8 mouse cellular contexts compared by ENCODE assay signal in the genomic region with DNA sequence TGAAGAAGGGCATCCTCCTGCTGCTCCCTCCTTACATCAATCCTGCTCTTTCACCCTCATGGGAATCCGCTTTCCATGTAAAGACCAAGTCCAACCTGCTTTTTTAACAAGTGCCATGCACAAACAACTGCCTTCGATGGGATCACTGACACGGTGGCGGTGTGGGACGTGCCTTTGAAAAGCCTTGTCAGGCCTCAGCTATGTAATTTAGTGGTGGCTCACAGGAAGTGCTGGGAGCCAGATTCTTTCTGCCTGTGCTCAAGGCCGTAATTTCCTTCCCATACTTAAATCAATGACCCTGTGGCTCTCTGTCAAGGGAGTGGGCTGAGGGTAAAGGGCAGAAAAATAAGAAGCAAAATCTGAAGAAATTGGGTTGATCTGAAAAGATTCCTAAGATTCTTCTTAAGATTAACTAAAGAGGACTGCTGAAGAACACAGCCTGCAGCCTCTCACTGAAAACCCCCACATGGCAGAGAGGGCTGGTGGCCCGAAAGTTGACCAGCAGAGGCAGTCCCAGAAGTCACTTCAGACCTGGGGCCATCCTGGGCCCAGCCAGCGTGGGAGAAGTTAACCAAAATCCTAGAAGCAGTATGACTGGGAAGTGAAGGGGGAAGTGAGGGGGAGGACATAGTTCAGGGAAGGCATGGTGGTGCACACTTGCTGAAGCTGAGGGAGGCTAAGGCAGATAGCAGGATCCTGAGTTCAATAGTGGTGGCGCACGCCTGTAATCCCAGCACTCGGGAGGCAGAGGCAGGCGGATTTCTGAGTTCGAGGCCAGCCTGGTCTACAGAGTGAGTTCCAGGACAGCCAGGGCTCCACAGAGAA. TPM values are rescaled to one million over a fixed set of nuclear protein-coding genes. Genes with fewer than 3 reads are reported as not detected.
A peak's percentile ranks its signal among the peaks of the same experiment; 100 is the strongest.
DNase-seq lines count a peak whose midpoint lies in the region; ATAC-seq and TF ChIP-seq lines count a peak whose summit lies in the region.

No protein-coding gene starts in this region.

- no peak for TF ChIP-seq CTCF in layer of hippocampus, adult 2 months (conservative IDR thresholded peaks at IDR 0.05)

- whole genome bisulfite sequencing in heart, embryonic 16.5 days = 49% methylated on average over 13 of the region's 13 CpGs
- 51% methylated on average over 13 of the region's 13 CpGs for WGBS in liver, embryonic 15.5 days (ENCODE audit: insufficient replicate concordance)

- peak; percentile 42; the same call in 1 of the 2 replicates for ATAC-seq in heart, embryonic 16.5 days (replicated peaks; ENCODE audit: extremely low read depth, insufficient read depth, low FRiP score)
- peak; percentile 34; the same call in 1 of the 2 replicates for ATAC-seq in liver, embryonic 15.5 days (ENCODE audit: insufficient read depth)

- intact Hi-C loops in left cerebral cortex, postnatal 4 days (cut with DNase I) = no loop called here

- H3K4me1 ChIP-seq in heart, embryonic 16.5 days (ENCODE audit: control insufficient read depth, insufficient read depth, low read length) = peaks cover 61% of the 10 kb centered on the region
- H3K4me1 ChIP-seq in liver, embryonic 15.5 days (replicated peaks) = peaks cover 27% of the 10 kb centered on the region

- no peaks in the 10 kb centered on the region for H3K27me3 ChIP-seq in heart, embryonic 16.5 days (ENCODE audit: control insufficient read depth, insufficient read depth, low read length)
- no peaks in the 10 kb centered on the region for H3K27me3 ChIP-seq in liver, embryonic 15.5 days

- H3K4me3 ChIP-seq in layer of hippocampus, adult 2 months = no peak overlapping the region
- no peak overlapping the region for H3K4me3 ChIP-seq in heart, embryonic 16.5 days (ENCODE audit: low read length)
- H3K4me3 ChIP-seq in liver, embryonic 15.5 days (replicated peaks) = no peak overlapping the region

- no peaks in the 10 kb centered on the region for H3K9me3 ChIP-seq in heart, embryonic 16.5 days (replicated peaks; ENCODE audit: control insufficient read depth, low read length)
- H3K9me3 ChIP-seq in liver, embryonic 15.5 days (replicated peaks) = no peaks in the 10 kb centered on the region

- peak overlapping the region; percentile 7; the same call in 1 of the 2 replicates for H3K4me2 ChIP-seq in heart, embryonic 16.5 days (ENCODE audit: low read depth, low read length)
- H3K4me2 ChIP-seq in liver, embryonic 15.5 days = no peak overlapping the region

- peak overlapping the region; percentile 39; the same call in 1 of the 2 replicates for H3K9ac ChIP-seq in heart, embryonic 16.5 days (ENCODE audit: low read length)
- no peak overlapping the region for H3K9ac ChIP-seq in liver, embryonic 15.5 days

- peak overlapping the region; percentile 62 for H3K27ac ChIP-seq in layer of hippocampus, adult 2 months
- H3K27ac ChIP-seq in heart, embryonic 16.5 days (ENCODE audit: low read length) = peak overlapping the region; percentile 93
- H3K27ac ChIP-seq in liver, embryonic 15.5 days (replicated peaks) = peak overlapping the region; percentile 26; the same call in 1 of the 2 replicates

- no peaks in the 10 kb centered on the region for H3K36me3 ChIP-seq in heart, embryonic 16.5 days (ENCODE audit: control insufficient read depth, insufficient read depth)
- H3K36me3 ChIP-seq in liver, embryonic 15.5 days (replicated peaks) = no peaks in the 10 kb centered on the region

- DNase-seq in layer of hippocampus, adult 2 months (ENCODE audit: low spot score in 2 of 2) = no peak
- no peak for DNase-seq in layer of hippocampus, adult 8-10 months (ENCODE audit: low spot score in 2 of 2)
- peak; percentile 60 for DNase-seq in adrenal gland, postnatal 14 days
- DNase-seq in left cerebral cortex, postnatal 4 days = no peak
- no peak for DNase-seq in ovary, postnatal 10 days (ENCODE audit: low spot score)
- DNase-seq in left cerebral cortex, adult 11 months (ENCODE audit: low spot score) = no peak

RNA-seq across cellular contexts. Expression of a gene that starts 33.3 kb away (rescaled TPM):
- 100 to 1,000 TPM; 124 to 128 TPM for total RNA-seq in layer of hippocampus, adult 2 months (2021)
- total RNA-seq in layer of hippocampus, adult 8-10 months (2022) = 100 to 1,000 TPM; 115 to 133 (median 122) TPM
- 55.2 and 57.6 TPM in 2 replicates for total RNA-seq in adrenal gland, postnatal 14 days (2021)
- polyA plus RNA-seq in heart, embryonic 16.5 days (2015; fragmentation: Nextera tagmentation; extraction: Ambion mirVana) = 12.9 and 16.0 TPM in 2 replicates
- 2.4 and 2.7 TPM in 2 replicates for polyA plus RNA-seq in liver, embryonic 15.5 days (2015; fragmentation: Nextera tagmentation; extraction: Ambion mirVana)
- total RNA-seq in left cerebral cortex, postnatal 4 days (2021) = 100 to 1,000 TPM; 173 to 176 TPM

Comparison
In these comparisons a context has a peak if more than half of its experiments do, and no peak if none do; other contexts are left out.
1. H3K27ac ChIP-seq: peak in every context shown above with its lines; median percentile 93 in heart, embryonic 16.5 days; 62 in layer of hippocampus, adult 2 months; 26 in liver, embryonic 15.5 days.